Mouse (Mus musculus) activated CD4-positive, CD25-positive, alpha-beta regulatory T cell, adult 9 weeks (primary cell): ENCODE data around the gene Jagn1. TPM values are rescaled to one million over a fixed set of nuclear protein-coding genes. Genes with fewer than 3 reads are reported as not detected.

Experiments
- polyA plus RNA-seq: library from polyadenylated mRNA; unstranded; fragments of 100-300 nt; shearing (Covaris generic); gene quantifications from one replicate; pipeline ENCODE4 v1.2.1, GENCODE M21; 2017

Jagn1 gene
- polyA plus RNA-seq, result 60.5 TPM

GRCm38 (mm10) chr6:113442442-113443090, at the start of gene Jagn1:
Jagn1 (plus strand) TSS chr6:113442569.

DNA sequence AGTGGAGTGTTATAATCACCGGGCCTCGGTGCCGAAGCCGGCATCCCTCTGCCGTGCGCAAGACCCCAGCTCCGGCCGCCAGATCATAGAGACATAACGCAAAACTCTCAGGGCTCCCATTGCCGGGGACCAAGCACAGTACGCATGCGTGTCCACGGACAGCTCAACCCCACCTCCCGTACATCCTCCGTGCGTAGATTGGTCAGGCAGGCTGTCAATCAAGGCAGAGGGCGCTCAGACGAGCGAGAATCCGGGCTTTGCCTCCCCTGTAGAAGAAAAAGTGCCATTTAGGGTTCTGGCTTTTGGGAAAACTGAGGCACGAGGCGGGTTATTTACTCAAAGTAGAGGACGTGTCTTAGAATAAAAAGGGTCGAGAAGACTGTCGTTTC, 23.2 kb upstream of the Jagn1 start, which contains the start of gene Rpusd3:
Gene Rpusd3 (minus strand): TSS at position 142 of the 389 bp plus-strand sequence.

GRCm38 (mm10) chr6:113435664-113436205, 6.6 kb upstream of the Jagn1 start, which contains the start of gene Cidec:
Cidec (minus strand) TSS chr6:113435760.

DNA sequence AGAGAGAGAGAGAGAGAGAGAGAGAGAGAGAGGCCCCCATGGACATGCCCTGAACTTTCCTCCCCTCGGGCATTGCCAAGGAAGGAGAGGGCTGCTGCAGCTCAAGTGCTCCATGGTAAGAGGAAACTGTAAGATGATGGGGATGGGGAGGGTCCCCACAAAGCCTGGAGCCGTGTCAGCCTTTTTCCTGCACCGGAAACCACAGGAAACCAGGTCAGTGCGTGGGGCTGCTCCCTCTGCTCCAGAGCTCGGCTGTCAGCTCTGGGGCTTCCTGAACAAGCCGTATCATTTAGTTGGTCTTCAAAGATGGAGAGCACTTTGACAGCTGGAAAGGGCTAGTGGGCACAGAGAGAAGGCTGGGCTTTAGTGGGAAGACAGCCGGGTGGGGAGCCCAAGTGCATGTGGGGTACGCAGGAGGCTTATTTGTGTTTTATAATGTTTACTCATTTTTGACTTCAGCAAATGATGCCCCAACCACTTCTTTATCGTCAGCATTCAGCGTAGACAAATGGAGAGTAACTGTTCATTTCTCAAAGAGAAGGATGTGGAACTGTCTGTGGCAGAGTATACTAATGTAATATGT, 15.7 kb downstream of the Jagn1 start, which contains the start of gene Il17re:
Gene Il17re (plus strand): TSS at position 533 of the 583 bp plus-strand sequence.

GRCm38 (mm10) chr6:113471297-113471936, 29.0 kb downstream of the Jagn1 start, which contains the start of gene Il17rc:
Il17rc (plus strand) TSS chr6:113471427.

DNA sequence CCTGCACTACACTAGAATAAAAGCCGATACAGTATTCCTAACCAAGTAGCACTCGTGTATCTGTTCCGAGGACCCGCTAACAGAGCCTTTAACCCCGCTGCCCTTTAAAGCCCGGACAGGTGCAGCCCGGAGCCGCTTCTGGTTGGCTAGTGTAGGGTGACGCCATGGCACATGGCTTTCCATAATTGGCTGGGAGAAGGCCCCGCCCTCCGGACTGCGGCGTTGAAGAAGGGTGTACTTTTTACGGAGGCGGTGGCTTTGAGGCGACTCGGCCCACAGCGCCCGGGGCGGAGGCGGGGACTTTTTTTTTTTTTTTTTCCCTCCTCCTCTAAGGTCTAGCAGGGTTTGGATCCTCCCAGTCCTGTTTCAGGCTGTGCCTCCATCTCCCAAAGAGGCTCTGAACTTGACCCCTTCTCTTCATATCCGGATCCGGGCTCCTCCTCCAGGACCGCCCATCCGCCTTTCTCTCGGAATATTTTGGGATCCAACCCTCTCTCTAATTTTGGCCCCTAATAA, 40.8 kb downstream of the Jagn1 start, which contains the start of gene Creld1:
Gene Creld1 (plus strand): TSS at position 198 of the 516 bp plus-strand sequence.

Other genes with a start within 250 kb of the Jagn1 start
- gene Lhfpl4, start 247.2 kb upstream of the Jagn1 start, polyA plus RNA-seq, result 0.57 TPM
- gene Mtmr14, start 204.7 kb upstream of the Jagn1 start, polyA plus RNA-seq, result 38.3 TPM
- 0.13 TPM for gene Cpne9, start 160.3 kb upstream of the Jagn1 start, polyA plus RNA-seq
- gene Brpf1, start 135.4 kb upstream of the Jagn1 start, polyA plus RNA-seq, result 42.7 TPM
- 12.8 TPM for gene Ogg1, start 115.6 kb upstream of the Jagn1 start, polyA plus RNA-seq
- 3.2 TPM for gene Camk1, start 98.6 kb upstream of the Jagn1 start, polyA plus RNA-seq
- 73.2 TPM for gene Tada3, start 64.7 kb upstream of the Jagn1 start, polyA plus RNA-seq
- gene Arpc4, start 64.5 kb upstream of the Jagn1 start, polyA plus RNA-seq, result 625 TPM
- gene Ttll3, start 53.3 kb upstream of the Jagn1 start, polyA plus RNA-seq, result 17.0 TPM
- 13.1 TPM for gene Rpusd3, start 23.2 kb upstream of the Jagn1 start, polyA plus RNA-seq
- gene Cidec, start 6.8 kb upstream of the Jagn1 start, polyA plus RNA-seq, result not detected
- not detected for gene Il17re, start 15.9 kb downstream of the Jagn1 start, polyA plus RNA-seq
- gene Il17rc, start 28.9 kb downstream of the Jagn1 start, polyA plus RNA-seq, result 0.26 TPM
- 12.7 TPM for gene Creld1, start 40.7 kb downstream of the Jagn1 start, polyA plus RNA-seq
- 0.33 TPM for gene Prrt3, start 59.4 kb downstream of the Jagn1 start, polyA plus RNA-seq
- gene Emc3, start 89.1 kb downstream of the Jagn1 start, polyA plus RNA-seq, result 104 TPM
- gene Fancd2, start 89.1 kb downstream of the Jagn1 start, polyA plus RNA-seq, result 2.4 TPM
- gene Fancd2os, start 158.1 kb downstream of the Jagn1 start, polyA plus RNA-seq, result not detected
- gene Brk1, start 162.2 kb downstream of the Jagn1 start, polyA plus RNA-seq, result 279 TPM
- gene Vhl, start 181.4 kb downstream of the Jagn1 start, polyA plus RNA-seq, result 31.9 TPM
- gene Irak2, start 195.9 kb downstream of the Jagn1 start, polyA plus RNA-seq, result 64.7 TPM